Mouse (Mus musculus): ENCODE results near the gene Stx3. TPM values are rescaled to one million over a fixed set of nuclear protein-coding genes. Genes with fewer than 3 reads are reported as not detected.

Stx3 gene
- polyA plus RNA-seq, 1 experiment from 2014 or later = 5.1 TPM

Other genes with a start within 250 kb of the Stx3 start
- gene Ms4a6d, start 214.6 kb downstream of the Stx3 start, polyA plus RNA-seq (2016; fragmentation: Nextera tagmentation; extraction: Ambion mirVana) = 2.0 and 2.3 TPM in 2 replicates
- gene Ms4a2, start 195.7 kb downstream of the Stx3 start, polyA plus RNA-seq (2016; fragmentation: Nextera tagmentation; extraction: Ambion mirVana) = 0.61 TPM in 1 of 2 replicates, not detected in the other
- gene Ms4a3, start 178.6 kb downstream of the Stx3 start, polyA plus RNA-seq (2016; fragmentation: Nextera tagmentation; extraction: Ambion mirVana) = not detected in 2 replicates
- not detected in 2 replicates for gene Oosp2, start 158.8 kb downstream of the Stx3 start, polyA plus RNA-seq (2016; fragmentation: Nextera tagmentation; extraction: Ambion mirVana)
- 0.63 TPM in 1 of 2 replicates, not detected in the other for gene Oosp1, start 128.3 kb downstream of the Stx3 start, polyA plus RNA-seq (2016; fragmentation: Nextera tagmentation; extraction: Ambion mirVana)
- not detected in 2 replicates for gene Oosp3, start 122.3 kb downstream of the Stx3 start, polyA plus RNA-seq (2016; fragmentation: Nextera tagmentation; extraction: Ambion mirVana)
- gene Gif, start 71.8 kb downstream of the Stx3 start, polyA plus RNA-seq (2016; fragmentation: Nextera tagmentation; extraction: Ambion mirVana) = not detected in 2 replicates
- 45.5 and 45.6 TPM in 2 replicates for gene Mrpl16, start 49.0 kb downstream of the Stx3 start, polyA plus RNA-seq (2016; fragmentation: Nextera tagmentation; extraction: Ambion mirVana)
- gene Olfr1417, start 19.8 kb upstream of the Stx3 start, polyA plus RNA-seq (2016; fragmentation: Nextera tagmentation; extraction: Ambion mirVana) = not detected in 2 replicates
- not detected in 2 replicates for gene Olfr1418, start 41.7 kb upstream of the Stx3 start, polyA plus RNA-seq (2016; fragmentation: Nextera tagmentation; extraction: Ambion mirVana)
- gene Olfr1419, start 55.7 kb upstream of the Stx3 start, polyA plus RNA-seq (2016; fragmentation: Nextera tagmentation; extraction: Ambion mirVana) = not detected in 2 replicates
- gene Olfr1420, start 67.2 kb upstream of the Stx3 start, polyA plus RNA-seq (2016; fragmentation: Nextera tagmentation; extraction: Ambion mirVana) = 0.15 TPM in 1 of 2 replicates, not detected in the other
- 17.8 and 20.2 TPM in 2 replicates for gene Patl1, start 93.0 kb upstream of the Stx3 start, polyA plus RNA-seq (2016; fragmentation: Nextera tagmentation; extraction: Ambion mirVana)
- gene Osbp, start 146.5 kb upstream of the Stx3 start, polyA plus RNA-seq (2016; fragmentation: Nextera tagmentation; extraction: Ambion mirVana) = 4.9 and 5.1 TPM in 2 replicates
- 0.04 TPM in 1 of 2 replicates, not detected in the other for gene Olfr1423, start 221.9 kb upstream of the Stx3 start, polyA plus RNA-seq (2016; fragmentation: Nextera tagmentation; extraction: Ambion mirVana)
- not detected in 2 replicates for gene Olfr1424, start 243.3 kb upstream of the Stx3 start, polyA plus RNA-seq (2016; fragmentation: Nextera tagmentation; extraction: Ambion mirVana)